Mouse (Mus musculus): ENCODE data around the gene Car15. TPM values are rescaled to one million over a fixed set of nuclear protein-coding genes. Genes with fewer than 3 reads are reported as not detected.

Gene Car15
- polyA plus RNA-seq, 1 experiment from 2014 or later, result 0.39 TPM

DNA sequence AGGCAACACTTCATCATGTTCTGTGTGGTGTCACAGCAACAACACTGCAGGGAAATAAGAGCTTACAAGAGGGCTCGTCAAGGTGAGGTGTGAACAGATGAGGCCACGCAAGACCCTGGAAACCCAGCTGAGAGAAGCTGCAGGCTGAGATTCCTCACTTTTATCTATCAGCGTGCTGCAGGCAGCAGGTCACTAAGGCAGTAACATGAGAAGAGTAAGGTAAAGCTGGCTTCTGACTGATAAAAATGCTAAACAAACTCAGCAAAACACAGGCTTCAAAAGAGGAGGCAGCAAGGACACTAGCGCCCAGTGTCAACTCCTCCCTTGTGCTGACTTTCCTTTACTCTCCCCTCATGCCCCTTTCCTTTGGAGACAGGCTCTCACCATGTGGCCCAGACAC lies 34.8 kb upstream of the Car15 start:
- no peak overlapping the region for H3K9ac ChIP-seq (ENCODE audit: low read depth, low read length)
- no peaks in the 10 kb centered on the region for H3K27me3 ChIP-seq (replicated peaks; ENCODE audit: control insufficient read depth, insufficient read depth, low read length)
- peaks cover 4% of the 10 kb centered on the region; the same call in 1 of the 2 replicates for H3K4me1 ChIP-seq (replicated peaks; ENCODE audit: control insufficient read depth, insufficient read depth, low read length)
- no peak overlapping the region for H3K27ac ChIP-seq (ENCODE audit: low read depth, low read length)
- WGBS, result 51% methylated on average over 4 of the region's 4 CpGs
- peaks cover 19% of the 10 kb centered on the region for H3K36me3 ChIP-seq (ENCODE audit: control insufficient read depth, insufficient read depth)
- no peak for ATAC-seq
- no peak overlapping the region for H3K4me3 ChIP-seq (ENCODE audit: low read depth, low read length)
- no peak overlapping the region for H3K4me2 ChIP-seq (replicated peaks; ENCODE audit: low read depth)
- no peak for TF ChIP-seq CTCF (IDR thresholded peaks at IDR 0.05; ENCODE audit: low read depth)
- no peaks in the 10 kb centered on the region for H3K9me3 ChIP-seq (ENCODE audit: control insufficient read depth)

DNA sequence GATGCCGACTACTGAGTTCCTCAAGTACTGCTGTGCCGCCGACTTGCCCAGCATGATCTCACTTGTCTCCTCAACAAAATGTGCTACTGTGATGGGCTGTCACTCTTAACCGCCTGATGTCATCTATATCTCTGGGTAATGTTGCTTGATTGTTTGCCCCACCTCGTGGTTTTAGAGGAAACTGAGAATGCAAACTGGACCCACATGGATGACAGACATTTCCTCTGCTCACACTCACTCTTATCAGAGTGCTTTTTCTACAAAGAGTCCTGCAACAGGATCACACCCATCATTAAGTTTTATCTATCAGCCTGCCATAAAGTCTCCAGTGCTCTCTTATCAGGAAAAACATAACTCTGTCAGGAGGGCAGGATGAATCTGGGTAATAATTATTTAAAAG lies 33.1 kb upstream of the Car15 start:
- ATAC-seq, result peak; percentile 72
- no peaks in the 10 kb centered on the region for H3K27me3 ChIP-seq (replicated peaks; ENCODE audit: control insufficient read depth, insufficient read depth, low read length)
- H3K4me2 ChIP-seq (replicated peaks; ENCODE audit: low read depth), result no peak overlapping the region
- 39% methylated on average over 5 of the region's 5 CpGs for WGBS
- no peak overlapping the region for H3K27ac ChIP-seq (ENCODE audit: low read depth, low read length)
- H3K36me3 ChIP-seq (ENCODE audit: control insufficient read depth, insufficient read depth), result peaks cover 19% of the 10 kb centered on the region
- peaks cover 6% of the 10 kb centered on the region; the same call in 1 of the 2 replicates for H3K4me1 ChIP-seq (replicated peaks; ENCODE audit: control insufficient read depth, insufficient read depth, low read length)
- H3K9ac ChIP-seq (ENCODE audit: low read depth, low read length), result no peak overlapping the region
- TF ChIP-seq CTCF (IDR thresholded peaks at IDR 0.05; ENCODE audit: low read depth), result peak; percentile 47
- no peak overlapping the region for H3K4me3 ChIP-seq (ENCODE audit: low read depth, low read length)
- no peaks in the 10 kb centered on the region for H3K9me3 ChIP-seq (ENCODE audit: control insufficient read depth)

DNA sequence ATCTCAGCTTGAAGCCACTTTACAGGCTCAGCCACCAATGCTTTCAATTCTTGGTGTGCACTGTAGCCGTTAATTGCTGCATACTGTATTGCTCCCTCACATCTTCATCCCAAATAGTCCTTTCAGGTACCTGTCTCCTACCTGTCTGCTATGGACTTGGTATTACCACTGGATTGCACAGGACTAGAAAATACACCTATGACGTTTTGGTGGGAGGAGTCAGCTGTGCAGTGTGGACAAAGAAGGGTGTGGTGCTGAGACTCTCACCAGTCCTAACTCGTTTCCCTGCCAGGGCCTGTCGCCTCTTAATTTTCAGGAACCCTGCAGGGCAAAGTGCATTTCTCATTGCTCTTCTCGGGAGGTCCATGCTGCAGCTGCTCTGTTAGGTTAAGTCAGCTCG lies 27.6 kb upstream of the Car15 start:
- 37% methylated on average over 6 of the region's 6 CpGs for WGBS
- ATAC-seq, result peak; percentile 92
- H3K27ac ChIP-seq (ENCODE audit: low read depth, low read length), result no peak overlapping the region

DNA sequence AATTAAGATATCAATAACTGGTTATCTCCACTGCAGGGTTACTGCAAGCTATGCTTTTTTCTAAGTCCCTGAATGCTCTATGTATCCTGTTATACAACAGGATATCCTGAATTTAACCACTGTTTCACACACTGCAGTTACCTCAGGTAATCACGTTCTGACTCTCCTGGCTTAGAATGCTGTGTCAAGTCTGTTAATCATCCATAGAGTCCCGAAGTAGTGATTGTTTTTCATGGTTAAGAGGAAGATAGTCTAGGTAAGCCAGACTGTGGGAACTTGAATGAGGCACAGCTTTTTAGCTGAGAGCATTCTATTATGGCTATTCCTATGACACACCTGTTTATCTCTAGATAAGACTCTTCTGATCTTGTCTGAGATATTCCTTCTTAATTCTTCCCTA lies 27.1 kb upstream of the Car15 start:
- H3K27me3 ChIP-seq (replicated peaks; ENCODE audit: control insufficient read depth, insufficient read depth, low read length), result no peaks in the 10 kb centered on the region
- no peaks in the 10 kb centered on the region for H3K9me3 ChIP-seq (ENCODE audit: control insufficient read depth)
- ATAC-seq, result peak; percentile 56
- peaks cover 10% of the 10 kb centered on the region; the same call in 1 of the 2 replicates for H3K36me3 ChIP-seq (ENCODE audit: control insufficient read depth, insufficient read depth)
- H3K4me3 ChIP-seq (ENCODE audit: low read depth, low read length), result no peak overlapping the region
- H3K9ac ChIP-seq (ENCODE audit: low read depth, low read length), result no peak overlapping the region
- no peak overlapping the region for H3K27ac ChIP-seq (ENCODE audit: low read depth, low read length)
- WGBS, result 37% methylated on average over 2 of the region's 2 CpGs
- no peak for TF ChIP-seq CTCF (IDR thresholded peaks at IDR 0.05; ENCODE audit: low read depth)
- H3K4me1 ChIP-seq (replicated peaks; ENCODE audit: control insufficient read depth, insufficient read depth, low read length), result 0 out of 2 replicates have a peak, but pooled peaks cover 2% of the 10 kb centered on the region
- no peak overlapping the region for H3K4me2 ChIP-seq (replicated peaks; ENCODE audit: low read depth)

More for the DNA sequence above, 27.6 kb upstream of the Car15 start:
- H3K4me3 ChIP-seq (ENCODE audit: low read depth, low read length), result no peak overlapping the region
- no peak overlapping the region for H3K9ac ChIP-seq (ENCODE audit: low read depth, low read length)
- H3K27me3 ChIP-seq (replicated peaks; ENCODE audit: control insufficient read depth, insufficient read depth, low read length), result no peaks in the 10 kb centered on the region
- H3K9me3 ChIP-seq (ENCODE audit: control insufficient read depth), result no peaks in the 10 kb centered on the region
- TF ChIP-seq CTCF (IDR thresholded peaks at IDR 0.05; ENCODE audit: low read depth), result no peak
- H3K4me1 ChIP-seq (replicated peaks; ENCODE audit: control insufficient read depth, insufficient read depth, low read length), result 0 out of 2 replicates have a peak, but pooled peaks cover 2% of the 10 kb centered on the region
- no peak overlapping the region for H3K4me2 ChIP-seq (replicated peaks; ENCODE audit: low read depth)
- H3K36me3 ChIP-seq (ENCODE audit: control insufficient read depth, insufficient read depth), result peaks cover 11% of the 10 kb centered on the region; the same call in 1 of the 2 replicates

DNA sequence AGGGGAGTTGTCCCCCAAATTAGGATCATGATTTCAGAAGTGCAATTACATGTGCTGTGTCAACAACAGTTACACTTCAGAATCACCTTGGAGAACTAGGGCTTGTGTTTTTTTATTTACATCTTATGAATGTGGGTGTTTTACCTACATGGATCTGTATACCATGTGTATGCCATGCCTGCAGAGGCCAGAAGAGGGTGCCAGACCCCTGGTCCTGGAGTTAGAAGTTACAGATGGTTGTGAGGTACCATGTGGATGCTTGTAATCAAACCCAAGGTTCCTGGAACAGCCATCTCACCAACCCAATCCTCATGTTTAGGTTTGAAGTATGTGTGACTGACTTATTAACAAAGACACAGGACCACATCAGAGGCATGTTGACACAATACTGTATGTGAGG lies 20.4 kb upstream of the Car15 start:
- no peak overlapping the region for H3K4me3 ChIP-seq (ENCODE audit: low read depth, low read length)
- ATAC-seq, result no peak

DNA sequence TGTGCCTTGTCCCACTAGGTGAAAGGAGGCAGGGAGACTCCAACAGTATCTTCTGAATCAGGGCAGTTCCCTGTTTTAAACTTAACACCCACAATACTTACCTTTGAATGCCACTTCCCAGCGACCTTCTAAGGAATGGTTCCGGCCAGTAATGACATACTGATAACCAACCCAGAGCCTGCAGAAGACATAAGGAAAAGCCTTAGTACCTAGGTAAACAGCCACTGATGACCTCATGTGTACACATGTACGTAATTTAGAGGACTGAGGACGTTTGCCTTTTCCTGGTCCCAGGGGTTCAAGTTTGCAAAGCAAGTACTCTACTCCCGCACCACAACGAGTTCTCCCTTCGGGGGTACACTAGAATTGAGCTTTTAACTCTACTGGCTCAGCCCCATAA lies 19.0 kb upstream of the Car15 start:
- Histone ChIP-seq H3K9me3 (ENCODE audit: control insufficient read depth) (no peaks in the 10 kb centered on the region), H3K4me3 (ENCODE audit: low read depth, low read length) (no peak overlapping the region), H3K27me3 (replicated peaks; ENCODE audit: control insufficient read depth, insufficient read depth, low read length) (no peaks in the 10 kb centered on the region), H3K36me3 (ENCODE audit: control insufficient read depth, insufficient read depth) (peaks cover 70% of the 10 kb centered on the region), H3K4me2 (replicated peaks; ENCODE audit: low read depth) (no peak overlapping the region), H3K27ac (ENCODE audit: low read depth, low read length) (peak overlapping the region; percentile 41; the same call in 1 of the 2 replicates), H3K4me1 (replicated peaks; ENCODE audit: control insufficient read depth, insufficient read depth, low read length) (no peaks in the 10 kb centered on the region), H3K9ac (ENCODE audit: low read depth, low read length) (no peak overlapping the region)
- TF ChIP-seq CTCF (IDR thresholded peaks at IDR 0.05; ENCODE audit: low read depth), result no peak
- ATAC-seq, result no peak
- WGBS, result 74% methylated on average over 7 of the region's 7 CpGs

More for the DNA sequence above, 20.4 kb upstream of the Car15 start:
- peak; percentile 87 for TF ChIP-seq CTCF (IDR thresholded peaks at IDR 0.05; ENCODE audit: low read depth)
- H3K27ac ChIP-seq (ENCODE audit: low read depth, low read length), result no peak overlapping the region
- no peaks in the 10 kb centered on the region for H3K4me1 ChIP-seq (replicated peaks; ENCODE audit: control insufficient read depth, insufficient read depth, low read length)
- H3K4me2 ChIP-seq (replicated peaks; ENCODE audit: low read depth), result no peak overlapping the region
- H3K27me3 ChIP-seq (replicated peaks; ENCODE audit: control insufficient read depth, insufficient read depth, low read length), result no peaks in the 10 kb centered on the region
- no peak overlapping the region for H3K9ac ChIP-seq (ENCODE audit: low read depth, low read length)
- no peaks in the 10 kb centered on the region for H3K9me3 ChIP-seq (ENCODE audit: control insufficient read depth)
- peaks cover 59% of the 10 kb centered on the region for H3K36me3 ChIP-seq (ENCODE audit: control insufficient read depth, insufficient read depth)

DNA sequence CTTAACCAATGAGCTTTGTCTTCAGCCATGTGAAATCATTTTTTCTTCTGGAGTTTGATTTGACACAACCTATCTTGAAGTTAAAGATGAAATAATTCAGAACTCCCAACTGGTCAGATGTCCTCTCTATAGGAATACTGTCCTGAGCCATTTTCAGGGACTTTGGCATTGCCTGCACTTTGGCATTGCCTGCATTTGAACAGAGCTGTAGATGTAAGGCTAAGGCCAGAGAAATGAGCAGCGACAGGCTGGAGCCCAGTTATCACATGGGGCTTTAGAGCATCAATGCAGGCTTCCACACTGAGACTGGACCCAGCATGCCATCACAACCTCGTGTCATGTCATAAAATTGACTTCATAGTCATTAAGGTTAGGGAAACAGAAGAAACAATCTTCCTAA lies 15.1 kb upstream of the Car15 start:
- no peaks in the 10 kb centered on the region for H3K9me3 ChIP-seq (ENCODE audit: control insufficient read depth)
- H3K4me1 ChIP-seq (replicated peaks; ENCODE audit: control insufficient read depth, insufficient read depth, low read length), result no peaks in the 10 kb centered on the region
- no peak overlapping the region for H3K4me3 ChIP-seq (ENCODE audit: low read depth, low read length)
- no peak overlapping the region for H3K27ac ChIP-seq (ENCODE audit: low read depth, low read length)
- WGBS, result 83% methylated on average over 2 of the region's 2 CpGs
- no peak overlapping the region for H3K4me2 ChIP-seq (replicated peaks; ENCODE audit: low read depth)
- H3K27me3 ChIP-seq (replicated peaks; ENCODE audit: control insufficient read depth, insufficient read depth, low read length), result no peaks in the 10 kb centered on the region
- TF ChIP-seq CTCF (IDR thresholded peaks at IDR 0.05; ENCODE audit: low read depth), result no peak
- peaks cover 88% of the 10 kb centered on the region for H3K36me3 ChIP-seq (ENCODE audit: control insufficient read depth, insufficient read depth)
- ATAC-seq, result no peak
- no peak overlapping the region for H3K9ac ChIP-seq (ENCODE audit: low read depth, low read length)

All from intestine, postnatal 0 days (tissue).